Mouse (Mus musculus) forebrain, embryonic 11.5 days (tissue): ENCODE measurements at regions not wholly inside any gene's neighbourhood (a gene's known extent, or its start where the extent isn't known, plus 50 kb on each side); places are given as distances from the start of the nearest gene placed in this dataset.

ENCODE experiments used
- ATAC-seq: fragments of 200-750 bp; cut with Nextera tagmentation; replicated peaks from 2 replicates; pipeline ENCODE4 v1.8.0; 2017; ENCODE audit warnings: moderate TSS enrichment; ENCODE audit not compliant: low FRiP score
- DNase-seq: peaks from one replicate; pipeline ENCODE4 v3.0.0-alpha.2; 2017; ENCODE audit warnings: low spot score
- H3K27ac ChIP-seq: fragments of 300-500 bp; sonication (generic); 2 replicates; pipeline ENCODE4 v1.5.1; 2014; ENCODE audit warnings: low read depth, low read length
- H3K27me3 ChIP-seq: fragments of 300-500 bp; sonication (generic); 2 replicates; pipeline ENCODE4 v1.6.1; 2014; ENCODE audit warnings: mild to moderate bottlenecking, low read length, mixed read lengths; ENCODE audit not compliant: control insufficient read depth, insufficient read depth
- H3K36me3 ChIP-seq: fragments of 300-500 bp; sonication (generic); 2 replicates; pipeline ENCODE4 v1.6.1; 2014; ENCODE audit warnings: mild to moderate bottlenecking, low read length, moderate library complexity, mixed read lengths; ENCODE audit not compliant: control insufficient read depth, insufficient read depth
- H3K4me1 ChIP-seq: fragments of 300-500 bp; sonication (generic); replicated peaks from 2 replicates; pipeline ENCODE4 v1.6.1; 2014; ENCODE audit warnings: low read length, mixed read lengths; ENCODE audit not compliant: control insufficient read depth, insufficient read depth
- H3K4me2 ChIP-seq: fragments of 300-500 bp; sonication (generic); 2 replicates; pipeline ENCODE4 v1.6.1; 2014; ENCODE audit warnings: low read depth, mild to moderate bottlenecking, low read length, moderate library complexity, mixed read lengths; ENCODE audit not compliant: severe bottlenecking
- H3K4me3 ChIP-seq: fragments of 300-500 bp; sonication (generic); 2 replicates; pipeline ENCODE4 v1.5.1; 2014; ENCODE audit warnings: low read depth, low read length
- H3K9ac ChIP-seq: fragments of 300-500 bp; sonication (generic); 2 replicates; pipeline ENCODE4 v1.6.1; 2014; ENCODE audit warnings: low read length
- H3K9me3 ChIP-seq: fragments of 300-500 bp; sonication (generic); 2 replicates; pipeline ENCODE4 v1.6.1; 2016; ENCODE audit warnings: low read length, mixed read lengths; ENCODE audit not compliant: control insufficient read depth
- WGBS: fragments of 180-500 bp; shearing (Covaris S2); extraction: QIAGEN DNeasy Blood & Tissue Kit; methylation state at CpG from one replicate; pipeline ENCODE4 v1.1.7; 2014; 5-methylcytosine and 5-hydroxymethylcytosine counted together

GRCm38 (mm10) chr13:107502261-107502660 lies 480.3 kb upstream of the Kif2a start:
- no peak for ATAC-seq
- WGBS = 27% methylated on average over 7 of the region's 7 CpGs
- Histone ChIP-seq H3K27ac (no peak overlapping the region), H3K9ac (no peak overlapping the region), H3K4me2 (no peak overlapping the region), H3K4me3 (no peak overlapping the region), H3K4me1 (0 out of 2 replicates have a peak, but pooled peaks cover 4% of the 10 kb centered on the region), H3K36me3 (no peaks in the 10 kb centered on the region), H3K27me3 (no peaks in the 10 kb centered on the region), H3K9me3 (no peaks in the 10 kb centered on the region)
- DNase-seq = no peak

- Histone ChIP-seq H3K4me1 (0 out of 2 replicates have a peak, but pooled peaks cover 4% of the 10 kb centered on the region), H3K9ac (no peak overlapping the region), H3K4me2 (no peak overlapping the region), H3K36me3 (no peaks in the 10 kb centered on the region), H3K27me3 (no peaks in the 10 kb centered on the region), H3K4me3 (no peak overlapping the region), H3K9me3 (no peaks in the 10 kb centered on the region), H3K27ac (no peak overlapping the region)
- WGBS = 72% methylated on average over 12 of the region's 12 CpGs
- peak; percentile 37 for DNase-seq
- no peak for ATAC-seq
Measured at GRCm38 (mm10) chr13:107500776-107501489, 479.0 kb upstream of the Kif2a start.

- no peak overlapping the region for H3K4me2 ChIP-seq
- H3K4me3 ChIP-seq = no peak overlapping the region
- 76% methylated on average over 4 of the region's 4 CpGs for WGBS
- ATAC-seq (no peak), DNase-seq (peak; percentile 22)
- 0 out of 2 replicates have a peak, but pooled peaks cover 4% of the 10 kb centered on the region for H3K4me1 ChIP-seq
- no peaks in the 10 kb centered on the region for H3K9me3 ChIP-seq
- no peaks in the 10 kb centered on the region for H3K36me3 ChIP-seq
- H3K27ac ChIP-seq = no peak overlapping the region
- H3K9ac ChIP-seq = no peak overlapping the region
- no peaks in the 10 kb centered on the region for H3K27me3 ChIP-seq
Measured at GRCm38 (mm10) chr13:107499296-107499695, 477.4 kb upstream of the Kif2a start.

GRCm38 (mm10) chr13:107495161-107495732 lies 473.3 kb upstream of the Kif2a start:
- ATAC-seq = no peak
- 47% methylated on average over 6 of the region's 6 CpGs for WGBS

GRCm38 (mm10) chr13:107493765-107494164 lies 471.8 kb upstream of the Kif2a start:
- no peaks in the 10 kb centered on the region for H3K9me3 ChIP-seq
- DNase-seq = no peak
- no peak overlapping the region for H3K4me2 ChIP-seq
- no peak overlapping the region for H3K4me3 ChIP-seq
- no peaks in the 10 kb centered on the region for H3K36me3 ChIP-seq
- ATAC-seq = no peak
- 90% methylated on average over 13 of the region's 13 CpGs for WGBS
- H3K27me3 ChIP-seq = no peaks in the 10 kb centered on the region
- H3K27ac ChIP-seq = no peak overlapping the region
- H3K4me1 ChIP-seq = 0 out of 2 replicates have a peak, but pooled peaks cover 2% of the 10 kb centered on the region
- no peak overlapping the region for H3K9ac ChIP-seq

More at GRCm38 (mm10) chr13:107495161-107495732, 473.3 kb upstream of the Kif2a start:
- H3K4me3 ChIP-seq = no peak overlapping the region
- DNase-seq = peak; percentile 39
- no peak overlapping the region for H3K27ac ChIP-seq
- H3K9me3 ChIP-seq = no peaks in the 10 kb centered on the region
- no peaks in the 10 kb centered on the region for H3K27me3 ChIP-seq
- H3K4me2 ChIP-seq = no peak overlapping the region
- 0 out of 2 replicates have a peak, but pooled peaks cover 2% of the 10 kb centered on the region for H3K4me1 ChIP-seq
- no peaks in the 10 kb centered on the region for H3K36me3 ChIP-seq
- no peak overlapping the region for H3K9ac ChIP-seq

- no peak overlapping the region for H3K4me3 ChIP-seq
- no peak overlapping the region for H3K27ac ChIP-seq
- 0 out of 2 replicates have a peak, but pooled peaks cover 2% of the 10 kb centered on the region for H3K4me1 ChIP-seq
- 90% methylated on average over 4 of the region's 4 CpGs for WGBS
- H3K36me3 ChIP-seq = no peaks in the 10 kb centered on the region
- no peak for ATAC-seq
- H3K4me2 ChIP-seq = no peak overlapping the region
- no peaks in the 10 kb centered on the region for H3K9me3 ChIP-seq
- H3K27me3 ChIP-seq = no peaks in the 10 kb centered on the region
- no peak for DNase-seq
- no peak overlapping the region for H3K9ac ChIP-seq
Measured at GRCm38 (mm10) chr13:107492448-107492847, 470.5 kb upstream of the Kif2a start.

- Histone ChIP-seq H3K4me3 (no peak overlapping the region), H3K4me2 (no peak overlapping the region), H3K27ac (no peak overlapping the region), H3K36me3 (no peaks in the 10 kb centered on the region), H3K9me3 (no peaks in the 10 kb centered on the region), H3K27me3 (no peaks in the 10 kb centered on the region), H3K4me1 (0 out of 2 replicates have a peak, but pooled peaks cover 2% of the 10 kb centered on the region), H3K9ac (no peak overlapping the region)
- no peak for DNase-seq
- ATAC-seq = no peak
- WGBS = 30% methylated on average over 7 of the region's 7 CpGs
Measured at GRCm38 (mm10) chr13:107491423-107491822, 469.5 kb upstream of the Kif2a start.

- Histone ChIP-seq H3K36me3 (no peaks in the 10 kb centered on the region), H3K27me3 (no peaks in the 10 kb centered on the region), H3K4me1 (peaks cover 5% of the 10 kb centered on the region; the same call in 1 of the 2 replicates), H3K9ac (no peak overlapping the region), H3K4me2 (no peak overlapping the region), H3K9me3 (no peaks in the 10 kb centered on the region), H3K4me3 (no peak overlapping the region), H3K27ac (no peak overlapping the region)
- no peak for ATAC-seq
- 82% methylated on average over 4 of the region's 4 CpGs for WGBS
- no peak for DNase-seq
Measured at GRCm38 (mm10) chr13:107485400-107486017, 463.6 kb upstream of the Kif2a start.
